Mouse (Mus musculus): ENCODE measurements around the gene Rpp14. TPM values are rescaled to one million over a fixed set of nuclear protein-coding genes. Genes with fewer than 3 reads are reported as not detected.

Gene Rpp14
- polyA plus RNA-seq (2015; fragmentation: Nextera tagmentation; extraction: Ambion mirVana), result 39.3 and 47.5 TPM in 2 replicates

DNA sequence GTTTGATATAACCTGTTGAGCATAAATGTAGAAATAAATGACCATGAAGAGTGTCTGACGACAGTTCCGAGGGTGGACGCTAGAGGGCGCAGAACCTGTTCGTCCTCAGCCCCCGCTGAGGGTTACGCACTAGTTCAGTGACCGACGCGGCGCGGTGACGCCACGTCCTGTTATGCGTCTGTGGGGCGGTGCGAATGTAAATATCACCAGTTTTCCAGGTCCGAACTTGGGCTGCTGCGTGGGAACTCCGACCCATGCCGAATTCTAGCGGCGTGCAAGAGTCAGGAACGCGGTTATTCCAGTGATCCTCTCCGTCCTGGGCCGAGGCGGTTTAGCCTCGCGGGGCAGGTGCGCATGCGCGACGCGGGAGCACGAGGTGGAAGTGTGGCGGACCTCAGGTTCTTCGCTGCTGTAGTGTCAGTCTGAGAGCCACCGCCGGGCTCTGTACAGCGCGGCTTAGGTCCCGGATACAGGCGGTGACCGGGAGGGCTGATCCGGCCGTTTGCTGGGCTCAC, at the start of gene Rpp14:
Gene Rpp14, plus strand, starts transcription at position 203 of the 515 bp plus-strand sequence.
- H3K27me3 ChIP-seq, result no peaks in the 10 kb centered on the region
- no peaks in the 10 kb centered on the region for H3K9me3 ChIP-seq (replicated peaks)
- peak within 1 kb of the TSS; percentile 77 for H3K9ac ChIP-seq
- H3K4me3 ChIP-seq (replicated peaks), result peak within 1 kb of the TSS; percentile 67
- peak within 1 kb of the TSS; percentile 88 for H3K27ac ChIP-seq
- peaks cover 38% of the 10 kb centered on the region for H3K4me1 ChIP-seq (replicated peaks)
- H3K4me2 ChIP-seq, result peak within 1 kb of the TSS; percentile 77
- ATAC-seq (ENCODE audit: low read depth), result peak; percentile 94
- under 1% methylated on average over 47 of the region's 47 CpGs for WGBS (ENCODE audit: insufficient replicate concordance)
- peak; percentile 88 for DNase-seq
- H3K36me3 ChIP-seq, result peaks cover 23% of the 10 kb centered on the region

DNA sequence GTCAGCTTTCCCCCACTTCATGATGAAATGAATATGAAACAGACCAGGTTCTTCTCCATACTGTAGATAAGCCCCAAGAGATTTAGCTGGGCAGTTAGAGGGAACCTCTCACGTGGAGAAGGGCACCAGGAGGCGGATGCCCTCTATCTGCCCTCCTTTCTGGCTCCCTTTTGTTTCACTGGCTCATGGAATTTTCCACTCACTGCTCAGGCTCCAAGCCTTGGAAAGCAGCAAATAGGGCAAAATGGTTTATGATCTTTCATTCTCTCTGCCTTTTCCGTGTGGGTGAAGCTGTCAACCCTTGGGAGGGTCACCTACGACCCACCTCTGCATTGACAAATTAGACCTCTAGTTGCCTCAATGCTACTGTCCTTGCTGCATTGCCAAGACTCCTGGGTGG, 49.6 kb upstream of the Rpp14 start:
- Histone ChIP-seq H3K4me3 (replicated peaks) (no peak overlapping the region), H3K27ac (no peak overlapping the region), H3K4me1 (replicated peaks) (no peaks in the 10 kb centered on the region), H3K27me3 (no peaks in the 10 kb centered on the region), H3K36me3 (no peaks in the 10 kb centered on the region), H3K9me3 (replicated peaks) (no peaks in the 10 kb centered on the region), H3K9ac (no peak overlapping the region), H3K4me2 (no peak overlapping the region)
- no peak for ATAC-seq (ENCODE audit: low read depth)
- WGBS (ENCODE audit: insufficient replicate concordance), result 49% methylated on average over 4 of the region's 4 CpGs
- no peak for DNase-seq

DNA sequence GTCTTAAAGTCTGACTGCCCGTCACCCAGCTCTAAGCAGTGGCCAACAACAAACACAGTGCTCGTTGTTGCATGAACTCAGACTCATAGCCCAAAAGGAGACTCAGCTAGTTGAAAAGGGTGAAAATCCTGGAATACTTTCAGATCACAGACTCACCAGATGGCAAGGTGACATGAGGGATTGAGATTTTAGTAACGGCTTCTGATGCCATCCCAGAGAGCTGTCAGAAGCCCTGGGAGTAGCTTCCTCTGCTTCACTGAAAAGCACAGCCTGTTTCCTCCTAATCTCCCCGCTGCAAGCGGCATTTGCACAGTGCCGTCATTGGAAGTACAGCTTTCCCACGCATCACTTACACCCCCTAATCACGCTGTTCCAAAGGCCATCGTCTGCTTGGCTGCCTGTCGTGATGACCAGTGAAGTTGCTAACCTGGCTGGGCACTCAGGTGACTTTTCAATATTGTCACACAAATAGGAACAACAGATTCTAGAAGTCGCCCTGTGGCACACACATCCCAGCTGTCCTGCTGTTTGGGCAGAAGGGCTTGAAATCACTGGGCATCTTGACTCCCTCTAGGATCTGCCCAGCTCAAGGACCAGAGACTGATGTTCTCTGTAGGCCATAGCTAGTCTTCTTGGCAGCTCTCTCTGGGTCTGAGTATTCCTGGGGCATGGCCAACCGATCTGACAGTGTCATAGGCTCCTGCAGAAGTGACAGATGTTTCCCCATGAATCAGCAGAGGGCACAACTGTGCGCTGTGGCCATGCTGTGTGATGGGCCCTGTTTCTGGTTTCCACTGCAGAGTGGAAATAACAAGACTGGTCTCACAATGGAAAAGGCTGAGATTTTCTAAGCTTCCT, 47.9 kb upstream of the Rpp14 start:
- DNase-seq, result no peak
- no peaks in the 10 kb centered on the region for H3K27me3 ChIP-seq
- ATAC-seq (ENCODE audit: low read depth), result no peak
- WGBS (ENCODE audit: insufficient replicate concordance), result 64% methylated on average over 13 of the region's 13 CpGs
- H3K36me3 ChIP-seq, result no peaks in the 10 kb centered on the region
- H3K27ac ChIP-seq, result no peak overlapping the region
- no peaks in the 10 kb centered on the region for H3K4me1 ChIP-seq (replicated peaks)
- H3K9ac ChIP-seq, result no peak overlapping the region
- H3K9me3 ChIP-seq (replicated peaks), result no peaks in the 10 kb centered on the region
- no peak overlapping the region for H3K4me3 ChIP-seq (replicated peaks)
- H3K4me2 ChIP-seq, result no peak overlapping the region

DNA sequence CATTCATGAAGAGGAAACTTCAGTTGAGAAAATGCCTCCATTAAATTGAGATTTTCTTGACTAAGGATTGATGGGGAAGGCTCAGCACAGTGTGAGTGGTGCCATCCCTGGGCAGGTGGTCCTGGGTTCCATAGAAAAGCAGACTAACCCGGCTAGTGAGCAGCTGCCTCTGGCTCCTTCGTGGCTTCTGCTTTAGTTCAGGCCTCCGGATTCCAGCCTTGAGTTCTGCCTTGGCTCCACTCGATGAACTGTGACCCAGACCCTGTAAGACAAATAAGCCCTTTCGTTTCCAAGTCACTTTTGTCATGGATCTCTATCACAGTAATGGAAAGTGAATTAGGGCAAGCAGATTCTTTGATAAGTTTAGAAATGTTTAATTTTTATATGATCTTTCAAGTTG, 45.6 kb upstream of the Rpp14 start:
- H3K27me3 ChIP-seq, result no peaks in the 10 kb centered on the region
- WGBS (ENCODE audit: insufficient replicate concordance), result 58% methylated on average over 5 of the region's 5 CpGs
- no peak overlapping the region for H3K9ac ChIP-seq
- H3K36me3 ChIP-seq, result no peaks in the 10 kb centered on the region
- H3K4me3 ChIP-seq (replicated peaks), result no peak overlapping the region
- H3K9me3 ChIP-seq (replicated peaks), result no peaks in the 10 kb centered on the region
- H3K27ac ChIP-seq, result no peak overlapping the region
- DNase-seq (no peak), ATAC-seq (ENCODE audit: low read depth) (no peak)
- H3K4me2 ChIP-seq, result no peak overlapping the region
- no peaks in the 10 kb centered on the region for H3K4me1 ChIP-seq (replicated peaks)

DNA sequence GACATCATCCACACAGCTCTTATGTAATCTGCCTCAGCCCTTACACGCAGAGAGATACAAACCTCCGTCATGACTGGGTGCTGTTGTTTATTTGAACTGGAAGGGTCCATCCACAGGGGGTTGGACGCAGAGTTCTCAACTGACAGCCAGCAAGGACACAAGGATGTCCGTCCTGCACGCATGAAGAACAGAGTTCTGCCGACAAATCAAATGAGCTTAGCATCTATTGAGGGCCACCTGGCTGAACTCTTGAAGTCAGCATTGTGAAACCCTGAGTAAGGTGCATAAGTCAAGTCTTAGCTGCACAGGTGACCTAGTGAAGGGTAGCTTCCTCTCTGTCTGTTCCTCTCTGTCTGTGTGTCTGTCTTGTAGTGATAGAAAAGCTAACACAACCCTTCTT, 44.2 kb upstream of the Rpp14 start:
- ATAC-seq (ENCODE audit: low read depth) (no peak), DNase-seq (no peak)
- Histone ChIP-seq H3K9me3 (replicated peaks) (no peaks in the 10 kb centered on the region), H3K9ac (no peak overlapping the region), H3K4me3 (replicated peaks) (no peak overlapping the region), H3K4me1 (replicated peaks) (no peaks in the 10 kb centered on the region), H3K4me2 (no peak overlapping the region), H3K27ac (no peak overlapping the region), H3K36me3 (no peaks in the 10 kb centered on the region), H3K27me3 (no peaks in the 10 kb centered on the region)
- 73% methylated on average over 6 of the region's 6 CpGs for WGBS (ENCODE audit: insufficient replicate concordance)

DNA sequence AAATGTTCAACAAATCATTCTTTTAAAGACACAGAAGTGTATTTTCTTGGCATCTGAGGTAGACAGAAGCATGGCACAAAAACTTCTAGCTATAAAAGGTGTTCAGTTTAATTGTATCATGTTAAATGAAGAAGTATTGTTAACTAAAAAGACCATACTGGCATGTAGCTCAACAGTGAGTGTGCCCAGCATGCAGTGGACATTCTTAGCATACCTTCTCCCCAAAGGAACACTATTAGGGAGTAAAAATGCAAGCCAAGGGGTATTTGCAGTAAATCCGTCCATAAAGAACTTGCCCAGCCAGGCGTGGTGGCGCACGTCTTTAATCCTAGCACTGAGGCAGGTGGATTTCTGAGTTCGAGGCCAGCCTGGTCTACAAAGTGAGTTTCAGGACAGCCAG, 43.8 kb upstream of the Rpp14 start:
- Histone ChIP-seq H3K4me2 (no peak overlapping the region), H3K9ac (no peak overlapping the region), H3K9me3 (replicated peaks) (no peaks in the 10 kb centered on the region), H3K4me3 (replicated peaks) (no peak overlapping the region), H3K36me3 (no peaks in the 10 kb centered on the region), H3K27ac (no peak overlapping the region), H3K27me3 (no peaks in the 10 kb centered on the region), H3K4me1 (replicated peaks) (no peaks in the 10 kb centered on the region)
- 69% methylated on average over 5 of the region's 5 CpGs for WGBS (ENCODE audit: insufficient replicate concordance)
- ATAC-seq (ENCODE audit: low read depth) (no peak), DNase-seq (no peak)

DNA sequence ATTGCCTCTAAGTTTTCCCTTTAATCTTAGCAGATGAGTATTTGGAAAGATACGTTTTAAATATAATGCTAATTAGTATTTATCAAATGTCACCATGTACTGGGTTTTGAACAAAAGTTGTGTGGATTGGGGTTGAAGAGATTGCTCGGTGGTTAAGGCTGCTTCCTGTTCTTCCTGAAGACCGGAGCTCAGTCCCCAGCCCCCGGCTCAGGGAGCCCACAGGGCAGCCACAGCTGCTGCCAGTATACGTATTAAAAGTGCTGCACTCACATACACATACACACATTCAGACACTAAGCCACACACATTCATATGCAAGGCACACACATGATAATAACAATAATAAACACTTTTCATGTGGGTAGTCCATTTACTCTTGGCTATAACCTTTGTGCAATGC, 42.0 kb upstream of the Rpp14 start:
- no peak for ATAC-seq (ENCODE audit: low read depth)
- WGBS (ENCODE audit: insufficient replicate concordance), result 14% methylated on average over 5 of the region's 5 CpGs

DNA sequence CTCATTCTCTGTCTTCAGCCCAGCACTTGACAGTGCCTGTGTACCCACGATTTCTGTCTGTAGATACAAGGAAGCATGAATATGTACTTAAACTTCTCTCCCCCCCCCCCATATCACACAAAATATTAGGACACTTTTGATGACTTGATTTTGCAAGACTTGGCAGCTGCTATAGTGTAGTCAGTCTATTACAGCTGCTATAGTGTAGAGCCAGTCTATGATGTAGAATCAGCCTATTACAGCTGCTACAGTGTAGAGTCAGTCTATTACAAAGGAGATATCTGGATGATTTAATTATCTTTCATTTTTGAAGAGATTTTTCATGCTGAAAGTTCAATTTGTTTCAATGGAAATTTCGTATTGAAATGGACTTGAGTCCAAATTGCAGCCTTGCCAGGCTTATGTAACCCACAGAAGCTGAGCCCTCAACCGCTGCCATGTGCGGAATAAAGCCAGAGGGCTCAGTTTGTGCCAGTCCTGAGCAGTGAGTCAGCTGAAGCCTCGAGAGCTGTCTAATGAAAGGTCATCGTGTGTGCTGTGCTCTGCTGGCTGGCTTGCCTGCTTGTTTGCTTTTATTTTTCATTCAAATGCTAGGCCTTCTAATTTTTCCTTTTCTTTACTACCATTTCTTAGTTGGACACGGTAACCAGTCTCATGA, 41.2 kb upstream of the Rpp14 start:
- Histone ChIP-seq H3K4me2 (no peak overlapping the region), H3K36me3 (no peaks in the 10 kb centered on the region), H3K27me3 (no peaks in the 10 kb centered on the region), H3K9ac (no peak overlapping the region), H3K9me3 (replicated peaks) (no peaks in the 10 kb centered on the region), H3K4me3 (replicated peaks) (no peak overlapping the region), H3K4me1 (replicated peaks) (no peaks in the 10 kb centered on the region), H3K27ac (no peak overlapping the region)
- DNase-seq (no peak), ATAC-seq (ENCODE audit: low read depth) (no peak)
- WGBS (ENCODE audit: insufficient replicate concordance), result 55% methylated on average over 7 of the region's 7 CpGs

More for the DNA sequence above, 42.0 kb upstream of the Rpp14 start:
- H3K36me3 ChIP-seq, result no peaks in the 10 kb centered on the region
- no peaks in the 10 kb centered on the region for H3K9me3 ChIP-seq (replicated peaks)
- H3K4me3 ChIP-seq (replicated peaks), result no peak overlapping the region
- no peak overlapping the region for H3K27ac ChIP-seq
- no peak overlapping the region for H3K4me2 ChIP-seq
- no peaks in the 10 kb centered on the region for H3K4me1 ChIP-seq (replicated peaks)
- DNase-seq, result no peak
- no peaks in the 10 kb centered on the region for H3K27me3 ChIP-seq
- H3K9ac ChIP-seq, result no peak overlapping the region

DNA sequence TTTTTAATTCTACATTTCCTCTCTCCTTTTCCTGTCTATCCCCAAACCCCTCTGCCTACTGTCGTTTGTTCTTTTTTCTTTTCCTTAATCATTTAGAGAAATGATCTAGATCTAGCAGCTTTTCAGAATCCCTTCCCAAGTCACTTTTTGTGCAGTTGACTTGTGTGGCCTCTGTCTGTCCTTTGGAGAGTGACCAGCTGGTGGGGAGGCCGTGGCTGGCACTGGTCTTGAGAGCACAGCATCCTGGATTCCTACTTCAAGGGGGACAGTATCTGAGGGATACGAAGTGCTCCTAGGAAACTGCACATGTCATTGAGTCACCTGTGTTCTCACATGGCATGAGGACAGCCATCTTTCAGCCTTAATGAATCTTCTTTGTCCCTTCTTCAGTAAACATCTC, 40.0 kb upstream of the Rpp14 start:
- DNase-seq (no peak), ATAC-seq (ENCODE audit: low read depth) (no peak)
- no peaks in the 10 kb centered on the region for H3K4me1 ChIP-seq (replicated peaks)
- H3K27ac ChIP-seq, result no peak overlapping the region
- H3K4me2 ChIP-seq, result no peak overlapping the region
- H3K36me3 ChIP-seq, result no peaks in the 10 kb centered on the region
- H3K27me3 ChIP-seq, result no peaks in the 10 kb centered on the region
- 42% methylated on average over 3 of the region's 3 CpGs for WGBS (ENCODE audit: insufficient replicate concordance)
- H3K9ac ChIP-seq, result no peak overlapping the region
- H3K4me3 ChIP-seq (replicated peaks), result no peak overlapping the region
- H3K9me3 ChIP-seq (replicated peaks), result no peaks in the 10 kb centered on the region

DNA sequence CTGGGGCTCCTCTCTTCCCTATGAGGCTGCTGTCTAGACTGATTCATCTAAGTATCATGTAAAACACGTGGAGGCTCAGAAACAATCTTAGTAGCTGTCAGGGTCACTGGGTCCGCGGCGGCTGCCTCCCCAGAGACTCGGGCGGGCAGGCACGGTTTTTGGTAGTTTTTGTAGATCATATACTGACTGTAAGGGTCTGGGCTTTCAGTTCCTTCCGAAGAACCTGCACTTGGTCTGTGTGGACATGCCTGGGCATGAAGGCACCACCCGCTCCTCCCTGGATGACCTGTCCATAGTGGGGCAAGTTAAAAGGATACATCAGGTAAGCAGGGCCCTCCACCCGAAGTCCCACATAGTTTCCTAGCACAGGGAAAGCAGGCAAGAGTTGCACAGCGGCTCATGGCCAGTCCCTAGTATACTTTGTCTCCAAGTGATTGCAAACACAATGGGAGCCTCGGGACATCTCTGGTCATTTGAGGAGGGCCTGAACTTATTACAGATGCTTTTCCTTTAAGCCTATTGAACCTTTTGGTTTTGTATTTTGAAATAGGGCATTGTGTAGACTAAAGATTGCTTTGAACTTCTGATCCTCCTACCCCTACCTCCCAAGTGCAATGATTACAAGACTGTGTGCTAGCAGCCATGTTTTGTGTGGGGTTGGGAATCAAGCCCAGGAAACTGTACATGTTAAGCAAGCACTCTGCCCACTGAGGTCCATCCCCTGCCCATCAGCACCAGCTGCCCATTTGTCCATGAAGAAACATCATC, 39.1 kb upstream of the Rpp14 start:
- no peaks in the 10 kb centered on the region for H3K27me3 ChIP-seq
- DNase-seq (no peak), ATAC-seq (ENCODE audit: low read depth) (no peak)
- H3K9ac ChIP-seq, result no peak overlapping the region
- no peak overlapping the region for H3K27ac ChIP-seq
- no peak overlapping the region for H3K4me3 ChIP-seq (replicated peaks)
- no peaks in the 10 kb centered on the region for H3K4me1 ChIP-seq (replicated peaks)
- H3K9me3 ChIP-seq (replicated peaks), result no peaks in the 10 kb centered on the region
- no peak overlapping the region for H3K4me2 ChIP-seq
- H3K36me3 ChIP-seq, result no peaks in the 10 kb centered on the region
- 72% methylated on average over 12 of the region's 12 CpGs for WGBS (ENCODE audit: insufficient replicate concordance)

DNA sequence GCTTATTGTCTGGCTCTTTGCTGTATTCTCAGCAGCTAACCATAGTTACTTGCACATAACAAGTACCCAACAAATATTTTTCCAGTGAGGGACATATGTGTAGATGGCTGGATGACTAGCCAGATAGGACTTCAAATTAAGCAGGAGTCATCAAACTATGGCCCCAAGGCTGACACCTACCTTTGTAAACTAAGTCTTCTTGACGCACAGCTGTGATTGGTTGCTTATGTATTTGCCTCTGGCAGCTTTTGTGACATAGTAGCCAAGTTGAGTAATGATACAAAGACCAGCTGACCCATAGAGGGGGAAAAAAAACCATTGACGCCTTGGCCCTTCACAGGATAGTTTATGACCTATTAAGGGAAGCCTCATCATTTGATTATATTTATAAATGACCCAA, 38.0 kb upstream of the Rpp14 start:
- Histone ChIP-seq H3K36me3 (no peaks in the 10 kb centered on the region), H3K4me1 (replicated peaks) (no peaks in the 10 kb centered on the region), H3K9ac (no peak overlapping the region), H3K27me3 (no peaks in the 10 kb centered on the region), H3K4me3 (replicated peaks) (no peak overlapping the region), H3K9me3 (replicated peaks) (no peaks in the 10 kb centered on the region), H3K27ac (no peak overlapping the region), H3K4me2 (no peak overlapping the region)
- no peak for ATAC-seq (ENCODE audit: low read depth)
- WGBS (ENCODE audit: insufficient replicate concordance), result 71% methylated on average over 2 of the region's 2 CpGs
- no peak for DNase-seq

Data from liver, embryonic 13.5 days (tissue).